Mouse (Mus musculus): ENCODE measurements at regions not wholly inside any gene's neighbourhood (a gene's known extent, or its start where the extent isn't known, plus 50 kb on each side); places are given as distances from the start of the nearest gene placed in this dataset.

DNA sequence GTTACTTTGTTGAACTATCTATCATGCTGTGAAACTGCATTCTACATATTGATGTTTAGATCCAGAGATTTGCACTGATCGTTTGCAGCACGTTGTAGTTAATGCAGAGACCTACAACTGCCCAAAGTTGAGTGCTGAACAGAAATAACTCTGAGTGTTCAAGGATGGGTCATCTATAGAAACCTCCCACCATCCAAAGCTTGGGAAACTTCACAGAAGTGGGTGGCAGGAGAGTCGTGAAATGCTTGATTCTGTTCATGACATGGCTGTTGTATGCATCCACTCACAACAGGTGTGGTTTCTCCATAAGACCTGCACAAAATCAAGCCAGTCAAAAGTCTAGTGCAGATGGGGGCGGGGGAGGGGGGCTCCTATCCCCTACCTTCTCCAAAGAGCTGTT lies 102.8 kb upstream of the Otud7a start:
- Histone ChIP-seq H3K36me3 (replicated peaks; ENCODE audit: insufficient read depth, low read length) (no peaks in the 10 kb centered on the region), H3K4me3 (ENCODE audit: low read depth, low read length) (no peak overlapping the region), H3K9ac (replicated peaks) (no peak overlapping the region), H3K9me3 (ENCODE audit: low read length) (no peaks in the 10 kb centered on the region), H3K27ac (ENCODE audit: low read depth) (no peak overlapping the region), H3K4me1 (ENCODE audit: insufficient read depth) (no peaks in the 10 kb centered on the region), H3K27me3 (ENCODE audit: insufficient read depth, low read length) (no peaks in the 10 kb centered on the region), H3K4me2 (ENCODE audit: low read depth, low read length) (no peak overlapping the region)
- ATAC-seq, result no peak
- WGBS (ENCODE audit: insufficient replicate concordance), result 59% methylated on average over 4 of the region's 4 CpGs
- no peak for TF ChIP-seq CTCF (IDR thresholded peaks at IDR 0.05; ENCODE audit: low read depth)
- no peak for TF ChIP-seq EP300 (IDR thresholded peaks at IDR 0.05; ENCODE audit: low read depth)
- no peak for DNase-seq

DNA sequence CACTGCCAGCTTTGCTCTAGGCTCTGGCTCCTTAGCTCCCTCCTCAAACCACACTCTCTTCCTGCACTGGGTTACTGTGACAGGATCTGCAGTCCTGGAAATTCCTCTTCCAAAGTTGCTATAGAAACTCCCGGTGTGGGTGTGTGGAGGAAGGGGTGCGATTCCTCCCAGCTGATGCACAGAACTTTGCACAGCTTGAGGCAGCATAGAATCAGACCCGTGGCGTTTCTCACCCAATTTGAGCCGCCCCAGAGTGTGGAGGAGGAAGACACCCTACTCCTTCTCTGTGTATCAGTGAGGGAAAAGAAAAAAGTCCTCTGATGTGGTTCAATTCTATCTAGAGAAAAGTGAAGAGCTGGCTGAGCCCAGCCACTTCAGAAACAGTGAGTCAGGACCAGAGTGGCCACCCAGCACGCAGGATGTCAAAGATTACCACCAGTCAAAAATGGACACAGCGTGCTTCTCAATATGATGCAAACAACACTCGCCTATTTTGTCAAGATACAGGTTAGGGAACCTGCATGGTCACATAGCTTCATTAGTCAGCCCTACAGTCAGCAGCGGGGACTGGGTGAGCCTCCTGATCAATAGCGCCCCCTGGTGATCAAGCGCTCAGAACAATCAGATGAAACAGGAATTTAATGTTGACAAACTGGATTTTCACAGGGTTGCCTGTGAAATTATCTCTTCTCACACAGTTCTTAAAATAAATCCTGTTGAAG lies 98.7 kb upstream of the Otud7a start:
- H3K4me3 ChIP-seq (ENCODE audit: low read depth, low read length), result no peak overlapping the region
- ATAC-seq (peak; percentile 55; the same call in 1 of the 2 replicates), DNase-seq (peak; percentile 57)
- 37% methylated on average over 11 of the region's 11 CpGs for WGBS (ENCODE audit: insufficient replicate concordance)
- no peaks in the 10 kb centered on the region for H3K4me1 ChIP-seq (ENCODE audit: insufficient read depth)
- no peaks in the 10 kb centered on the region for H3K27me3 ChIP-seq (ENCODE audit: insufficient read depth, low read length)
- H3K9ac ChIP-seq (replicated peaks), result no peak overlapping the region
- no peak overlapping the region for H3K4me2 ChIP-seq (ENCODE audit: low read depth, low read length)
- no peaks in the 10 kb centered on the region for H3K9me3 ChIP-seq (ENCODE audit: low read length)
- TF ChIP-seq EP300 (IDR thresholded peaks at IDR 0.05; ENCODE audit: low read depth), result no peak
- peak; percentile 68 for TF ChIP-seq CTCF (IDR thresholded peaks at IDR 0.05; ENCODE audit: low read depth)
- H3K36me3 ChIP-seq (replicated peaks; ENCODE audit: insufficient read depth, low read length), result no peaks in the 10 kb centered on the region
- H3K27ac ChIP-seq (ENCODE audit: low read depth), result no peak overlapping the region

DNA sequence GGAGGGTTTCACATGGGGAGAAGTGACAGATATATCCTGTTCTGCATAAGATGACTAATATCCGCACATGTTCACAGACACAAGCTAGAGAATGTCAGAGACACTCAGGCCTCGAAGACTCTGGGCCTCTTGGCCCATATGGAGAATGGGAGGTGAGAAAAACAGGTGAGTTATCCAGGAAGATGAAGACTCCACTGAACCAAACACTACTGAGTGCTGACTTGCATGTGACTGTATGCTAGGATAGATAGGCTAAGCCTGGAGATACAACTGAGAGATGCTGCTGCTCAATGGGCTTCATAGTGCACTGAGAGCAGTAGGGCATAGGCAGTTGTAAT lies 98.2 kb upstream of the Otud7a start:
- H3K9me3 ChIP-seq (ENCODE audit: low read length), result no peaks in the 10 kb centered on the region
- H3K27me3 ChIP-seq (ENCODE audit: insufficient read depth, low read length), result no peaks in the 10 kb centered on the region
- H3K36me3 ChIP-seq (replicated peaks; ENCODE audit: insufficient read depth, low read length), result no peaks in the 10 kb centered on the region
- ATAC-seq (no peak), DNase-seq (no peak)
- TF ChIP-seq EP300 (IDR thresholded peaks at IDR 0.05; ENCODE audit: low read depth), result no peak
- TF ChIP-seq CTCF (IDR thresholded peaks at IDR 0.05; ENCODE audit: low read depth), result no peak
- no peak overlapping the region for H3K27ac ChIP-seq (ENCODE audit: low read depth)
- H3K9ac ChIP-seq (replicated peaks), result no peak overlapping the region
- no peak overlapping the region for H3K4me2 ChIP-seq (ENCODE audit: low read depth, low read length)
- H3K4me3 ChIP-seq (ENCODE audit: low read depth, low read length), result no peak overlapping the region
- 77% methylated on average over 2 of the region's 2 CpGs for WGBS (ENCODE audit: insufficient replicate concordance)
- no peaks in the 10 kb centered on the region for H3K4me1 ChIP-seq (ENCODE audit: insufficient read depth)
